Mouse (Mus musculus) cerebral cortex, adult 2 months (tissue): ENCODE measurements around the gene Katna1.

Experiments used
- WGBS: fragments of 180-500 bp; shearing (Covaris S2); methylation state at CpG from one replicate; pipeline ENCODE4 v1.1.7; 2018; 5-methylcytosine and 5-hydroxymethylcytosine counted together

Gene Katna1

DNA sequence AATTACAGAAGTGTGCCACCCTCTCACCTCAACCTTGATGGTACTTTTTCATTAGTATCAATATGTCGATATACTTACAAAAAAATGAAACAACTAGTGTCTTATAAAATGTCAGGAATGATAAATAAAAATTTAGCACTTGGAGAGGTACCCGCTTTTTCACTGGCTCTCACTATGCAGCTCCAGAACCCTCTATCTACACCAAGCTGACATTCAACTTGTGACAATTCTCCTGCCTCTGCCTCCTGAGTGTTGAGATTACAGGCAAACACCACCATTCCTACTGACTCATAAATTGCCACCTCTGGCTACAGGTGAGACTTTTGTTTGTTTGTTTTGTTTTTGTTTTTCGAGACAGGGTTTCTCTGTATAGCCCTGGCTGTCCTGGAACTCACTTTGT lies 55.4 kb downstream of the Katna1 start:
- whole genome bisulfite sequencing: 54% methylated on average over 3 of the region's 3 CpGs

- 53% methylated on average over 2 of the region's 2 CpGs for whole genome bisulfite sequencing
Observed at GRCm38 (mm10) chr10:7787319-7787718, 61.5 kb downstream of the Katna1 start.

GRCm38 (mm10) chr10:7792254-7792750 lies 66.5 kb downstream of the Katna1 start:
- under 1% methylated on average over 10 of the region's 10 CpGs for WGBS

DNA sequence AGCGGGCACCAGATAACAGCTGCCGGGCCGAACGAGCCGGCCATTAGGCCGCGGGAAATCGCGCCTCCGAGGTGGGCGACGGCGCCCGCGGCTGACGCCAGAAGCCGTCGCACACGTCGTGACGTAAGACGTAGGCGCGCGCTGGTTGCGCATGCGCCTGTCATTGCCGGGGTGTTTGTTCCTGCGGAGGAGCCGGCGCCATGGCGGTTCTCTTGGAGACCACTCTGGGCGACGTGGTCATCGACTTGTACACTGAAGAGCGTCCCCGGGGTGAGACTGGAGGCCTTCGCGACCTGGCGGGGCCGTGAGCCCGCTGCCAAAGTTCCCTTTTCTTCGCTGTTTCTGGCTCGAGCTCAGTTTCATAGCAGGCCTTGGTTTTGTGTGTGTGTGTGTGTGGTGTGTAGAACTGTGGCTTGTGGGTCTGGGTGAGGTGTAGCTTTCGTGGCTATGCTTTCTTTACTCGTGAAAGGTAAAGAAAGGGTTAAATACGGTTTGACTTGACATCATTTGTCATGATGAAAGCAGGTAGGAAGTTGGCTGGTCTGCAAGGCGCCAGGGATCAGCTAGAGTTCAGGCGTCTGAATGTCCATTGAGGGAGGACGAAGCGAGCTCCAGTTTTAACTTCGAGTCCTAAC lies 67.1 kb downstream of the Katna1 start, which contains the start of the genes Ginm1 and Ppil4:
Ginm1 (minus strand) TSS at position 74 of the 635 bp plus-strand sequence.
Ppil4 (plus strand) TSS at position 141 of the 635 bp plus-strand sequence.
- under 1% methylated on average over 52 of the region's 52 CpGs for WGBS

DNA sequence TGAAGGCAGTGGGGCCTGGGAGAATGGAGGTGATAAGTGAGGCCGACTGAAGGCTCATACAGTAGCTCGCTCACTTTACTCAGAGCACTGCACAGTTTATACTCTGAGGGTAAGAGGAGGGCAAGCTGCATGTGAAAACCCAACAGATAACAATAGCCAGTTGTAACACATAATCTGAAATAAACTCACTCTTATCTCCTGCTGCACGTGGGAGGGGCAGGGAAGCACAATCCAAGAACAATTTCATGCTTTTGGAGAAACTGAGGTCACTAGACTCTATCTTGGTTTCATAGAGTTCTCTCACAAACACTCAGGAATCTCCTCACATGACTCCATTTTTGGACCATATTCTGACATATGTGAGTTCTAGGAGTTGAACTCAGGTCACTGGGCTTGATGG lies 75.5 kb downstream of the Katna1 start:
- WGBS: 87% methylated on average over 3 of the region's 3 CpGs

DNA sequence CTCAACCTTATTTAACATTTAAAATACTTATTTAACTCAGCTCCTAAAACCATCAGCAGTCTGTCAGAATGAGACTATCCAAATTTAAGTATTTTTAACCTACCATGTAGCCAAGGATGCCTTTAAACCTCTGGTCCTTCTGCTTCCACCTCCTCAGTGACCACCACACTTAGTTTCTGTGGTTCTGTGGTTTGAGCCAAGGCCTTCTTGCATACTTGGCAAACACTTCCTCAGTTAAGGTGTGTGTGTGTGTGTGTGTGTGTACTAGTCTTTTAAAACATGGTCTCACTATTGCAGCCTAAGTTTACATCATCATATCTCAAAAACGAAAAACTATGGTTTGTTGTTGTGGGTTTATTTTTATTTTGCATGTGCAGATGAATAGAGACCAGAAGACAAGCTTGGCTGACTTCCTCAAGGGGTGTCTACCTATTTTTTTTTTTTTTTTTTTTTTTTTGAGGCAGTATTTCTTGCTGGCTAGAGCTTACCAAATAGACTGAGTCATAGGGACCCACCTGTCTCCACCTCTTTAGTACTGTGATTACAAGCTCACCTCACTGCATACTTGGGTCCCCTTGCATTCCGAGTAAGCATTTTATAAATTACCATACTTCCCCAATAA lies 76.8 kb downstream of the Katna1 start:
- 86% methylated on average over 2 of the region's 2 CpGs for WGBS

GRCm38 (mm10) chr10:7809937-7810336 lies 84.1 kb downstream of the Katna1 start:
- WGBS: 43% methylated on average over 2 of the region's 2 CpGs
